Mouse (Mus musculus) frontal cortex, postnatal 36 days (tissue): ENCODE data around the gene 1700010I14Rik.

Experiments used
- DNase-seq, 2 experiments: peaks; one replicate each; pipeline ENCODE4 v3.0.0; 2022; ENCODE audit warnings: low spot score in 2 of 2

The 1700010I14Rik gene

DNA sequence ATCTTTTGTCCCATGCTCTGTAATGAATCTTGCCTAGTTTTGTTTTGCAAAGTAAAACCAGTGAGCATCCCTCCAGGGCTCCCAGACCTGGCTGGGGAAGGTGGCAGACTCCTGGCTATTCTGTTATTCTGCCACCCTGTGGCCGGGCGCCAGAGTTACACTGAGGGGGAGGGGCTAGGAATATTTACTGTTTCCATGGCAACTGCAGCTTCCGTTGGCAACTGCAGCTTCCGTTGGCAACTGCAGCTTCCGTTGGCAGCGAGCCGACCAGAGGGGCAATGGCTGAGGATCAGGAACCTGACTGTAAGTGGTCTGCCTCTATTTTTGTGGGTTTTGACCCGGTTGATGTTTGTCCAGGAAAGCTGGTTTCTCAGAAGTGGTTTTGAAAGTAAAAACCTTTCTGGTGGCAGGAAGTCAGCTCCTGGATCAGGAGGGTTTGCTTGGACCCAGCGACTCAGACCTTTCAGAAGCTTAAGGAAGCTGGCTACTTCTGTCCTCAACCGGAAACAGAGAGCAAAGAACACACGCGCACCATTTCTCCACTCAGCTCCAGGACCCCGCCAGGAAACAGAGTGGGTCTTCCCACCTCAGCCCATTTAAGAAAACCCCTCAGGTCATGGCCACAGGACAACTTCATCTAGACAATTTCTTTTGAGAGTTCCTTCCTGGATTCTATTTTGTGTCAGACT lies at the start of gene 1700010I14Rik:
1700010I14Rik (plus strand) TSS at position 215 of the 689 bp plus-strand sequence.
- peak; percentile 84 to 91 for DNase-seq

DNA sequence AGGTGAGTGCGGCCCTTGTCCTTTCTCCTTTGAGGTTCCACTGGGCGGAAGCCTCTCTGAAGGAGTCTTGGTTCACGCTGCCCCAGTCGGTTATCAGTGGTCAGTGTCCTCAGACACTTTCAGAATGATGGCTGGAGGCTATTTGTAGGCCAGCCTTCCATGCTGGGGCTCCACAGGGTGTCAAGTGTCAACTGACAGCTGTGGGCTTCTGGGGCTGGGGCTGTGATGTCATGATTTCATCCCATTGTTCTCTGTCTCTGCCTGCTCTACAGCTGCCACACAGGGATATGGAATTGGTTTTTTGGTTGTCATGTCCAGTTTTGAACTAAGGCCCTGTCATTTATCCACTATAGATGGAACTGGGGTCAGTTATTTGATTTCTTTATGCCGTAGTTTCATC lies 36.5 kb upstream of the 1700010I14Rik start:
- DNase-seq, result no peak

DNA sequence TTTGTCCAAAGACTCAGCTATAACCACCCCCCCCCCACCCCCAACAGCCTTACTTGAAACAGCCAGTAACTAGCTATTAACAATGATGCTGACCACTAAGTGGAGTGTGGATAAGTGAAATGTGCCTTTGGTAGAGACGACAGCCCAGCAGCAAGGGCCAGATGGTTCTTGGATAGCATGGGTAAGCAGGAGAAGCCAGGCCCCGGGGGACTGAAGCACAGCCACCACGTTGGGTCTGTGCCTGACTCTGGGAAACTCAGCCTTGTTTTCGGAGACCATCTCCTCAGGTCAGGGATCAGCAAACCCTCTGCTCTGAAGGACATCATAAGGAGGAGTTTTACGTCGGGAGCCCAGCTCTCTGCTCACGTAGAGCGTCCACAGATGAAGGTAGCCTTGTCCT lies 35.2 kb upstream of the 1700010I14Rik start:
- DNase-seq, result no peak

DNA sequence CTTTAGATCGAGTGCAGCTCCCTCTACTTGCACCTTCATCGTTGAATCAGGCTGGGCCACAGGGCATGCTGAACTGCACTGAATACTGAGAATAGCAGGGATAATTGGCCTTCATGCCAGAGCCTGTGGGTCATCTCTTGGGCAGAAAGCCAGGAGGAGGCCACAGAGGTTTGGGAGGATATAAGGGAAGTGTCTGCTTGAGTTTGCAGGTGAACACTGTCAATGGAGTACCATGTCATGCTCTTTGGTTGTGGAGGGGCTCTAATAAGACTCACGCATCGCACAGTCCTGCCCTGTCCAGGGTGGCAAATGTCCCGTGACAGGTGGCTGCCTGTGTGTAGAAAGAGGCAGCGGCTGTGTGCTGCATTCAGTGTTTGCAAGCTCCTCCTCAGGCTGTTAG lies 30.0 kb upstream of the 1700010I14Rik start:
- no peak for DNase-seq

DNA sequence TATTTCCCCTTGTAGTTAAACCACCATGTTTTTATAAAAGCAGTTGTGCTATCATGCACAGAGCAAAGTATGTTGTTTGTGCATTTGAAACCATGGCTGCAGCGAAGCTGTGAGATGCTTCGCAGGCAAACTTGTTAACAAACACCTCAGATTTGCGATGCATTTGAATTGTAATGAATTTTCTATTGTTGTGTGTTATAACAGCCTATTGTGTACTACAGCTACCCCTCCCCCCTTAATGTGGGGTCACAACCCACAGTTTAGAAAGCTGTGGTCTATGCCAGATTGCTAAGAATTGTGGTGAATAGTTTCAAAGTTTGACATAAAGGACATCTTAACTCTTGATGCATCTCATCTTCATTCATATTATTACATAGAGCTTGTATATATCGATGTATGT lies 27.7 kb upstream of the 1700010I14Rik start:
- no peak for DNase-seq

DNA sequence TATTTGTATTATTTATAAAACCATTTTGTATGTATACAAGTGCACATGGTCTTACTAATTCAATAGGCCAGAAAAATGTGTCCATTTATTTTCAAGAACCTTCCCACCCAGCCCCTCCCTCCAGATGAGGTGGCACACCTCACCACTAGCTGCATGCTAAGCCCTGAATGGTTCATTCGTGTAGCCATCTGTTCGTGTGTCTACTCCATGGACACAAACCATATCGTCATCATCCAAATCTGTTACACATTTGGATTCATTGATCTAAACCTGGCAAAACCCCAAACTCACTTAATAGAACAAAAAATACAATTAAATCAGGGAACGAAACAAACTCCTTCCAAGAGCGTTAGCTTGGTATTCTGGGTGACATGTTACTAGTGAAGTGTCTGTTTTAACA lies 27.0 kb upstream of the 1700010I14Rik start:
- DNase-seq, result no peak

DNA sequence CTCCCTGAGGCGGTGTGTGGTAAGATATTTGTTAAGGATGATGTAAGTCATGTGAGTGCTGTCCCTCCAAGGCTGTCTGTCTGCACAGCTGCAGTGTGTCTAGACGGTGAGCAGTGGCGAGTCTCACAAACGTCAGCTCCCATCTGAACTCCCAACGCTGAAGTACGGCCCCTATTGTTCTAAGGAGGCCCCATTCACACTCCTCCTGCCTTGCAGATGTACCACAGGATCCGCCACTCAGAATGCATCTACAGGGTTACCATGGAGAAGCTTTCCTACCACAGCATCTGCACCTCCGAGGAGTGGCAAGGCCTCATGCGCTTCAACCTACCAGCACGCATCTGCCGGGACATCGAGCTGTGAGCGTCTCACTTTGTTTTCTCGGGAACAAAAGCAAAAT lies 26.5 kb upstream of the 1700010I14Rik start:
- no peak for DNase-seq

DNA sequence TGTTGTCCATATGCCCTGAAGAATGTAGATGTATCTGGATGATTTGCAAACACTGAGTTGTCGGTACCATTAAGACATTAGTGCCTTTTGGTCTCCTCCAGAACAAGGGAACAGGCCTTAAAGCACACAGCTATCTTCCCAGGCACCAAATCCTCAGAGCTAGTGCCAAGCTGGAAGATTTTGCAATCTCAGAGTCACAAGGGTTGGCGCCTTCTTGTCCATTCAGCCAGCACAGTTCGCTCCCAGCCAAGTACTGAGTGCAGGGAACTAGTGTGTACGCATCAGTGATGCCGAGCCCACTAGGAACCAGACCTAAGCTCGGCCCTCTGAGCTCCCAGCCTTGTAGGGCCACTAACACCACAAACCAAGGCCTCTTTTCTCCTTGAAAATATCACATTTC lies 23.0 kb upstream of the 1700010I14Rik start:
- no peak for DNase-seq

DNA sequence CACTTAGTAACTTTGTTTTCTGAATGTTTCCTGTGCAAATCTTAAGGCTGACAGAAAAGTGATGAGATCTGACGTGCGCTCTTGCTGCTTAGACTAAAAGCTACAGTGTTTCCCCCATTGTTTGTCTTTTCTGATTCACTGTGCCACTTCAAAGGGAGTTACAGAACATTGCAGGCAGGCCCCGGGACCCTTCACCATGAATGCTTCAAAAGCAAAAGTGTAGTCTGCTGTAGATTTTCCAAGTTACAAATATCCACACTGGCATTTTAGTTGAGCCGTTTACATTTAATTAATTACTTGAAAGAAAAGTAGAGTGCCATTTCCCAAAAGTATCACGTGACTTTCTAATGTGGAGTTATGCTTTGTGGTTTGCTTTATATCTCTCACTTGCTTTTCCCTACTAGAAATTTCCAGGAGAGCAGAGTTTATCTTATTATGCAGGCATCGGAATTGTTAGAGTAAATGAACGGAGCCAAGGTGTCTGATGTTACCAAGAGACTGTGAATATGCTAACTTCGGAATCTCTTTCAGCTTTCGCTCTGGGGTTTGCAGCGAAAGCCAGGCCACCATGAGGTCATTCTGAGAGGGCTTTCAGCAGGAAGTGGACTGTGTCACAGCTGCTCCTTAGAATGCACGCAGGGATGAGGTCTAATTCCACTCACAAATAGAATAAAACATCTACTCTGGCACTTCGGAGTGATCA lies 15.8 kb upstream of the 1700010I14Rik start:
- DNase-seq, result no peak

DNA sequence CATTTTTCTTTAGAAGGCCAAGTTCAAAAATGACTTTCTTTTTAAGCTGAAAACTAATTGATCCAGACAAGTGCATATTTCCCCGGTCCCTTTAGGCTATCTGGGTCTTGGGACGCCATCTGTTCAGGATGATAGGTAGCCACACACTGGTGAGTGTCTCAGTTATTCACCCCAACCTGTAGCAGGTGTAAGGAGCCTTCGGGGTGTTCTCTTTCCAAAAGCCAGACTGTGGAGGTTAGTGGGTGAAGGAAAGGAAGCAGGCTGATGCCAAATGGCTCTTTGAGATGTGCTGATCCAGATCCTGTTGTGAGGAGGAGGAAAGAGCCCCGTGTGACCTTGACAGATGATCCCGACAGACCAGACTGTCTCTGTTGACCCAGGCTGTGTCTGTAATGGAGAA lies 14.8 kb upstream of the 1700010I14Rik start:
- DNase-seq, result no peak

DNA sequence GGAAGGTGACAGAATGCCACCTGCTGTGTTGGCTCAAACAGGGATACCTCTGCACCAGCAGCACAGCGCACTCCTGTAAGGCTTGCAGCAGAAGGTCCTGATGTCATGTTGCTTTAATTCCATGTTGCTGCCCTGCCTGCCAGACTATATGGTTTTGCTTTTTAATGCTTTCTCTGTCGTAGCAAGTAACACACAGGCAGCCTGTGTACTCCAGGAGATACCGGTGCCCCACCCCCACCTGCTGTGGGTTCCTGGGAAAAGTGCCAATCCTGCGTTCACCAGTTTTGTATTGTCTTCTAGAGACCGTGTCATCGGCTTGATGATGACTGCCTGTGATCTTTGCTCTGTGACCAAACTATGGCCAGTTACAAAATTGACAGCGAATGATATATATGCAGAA lies 13.7 kb upstream of the 1700010I14Rik start:
- no peak for DNase-seq

DNA sequence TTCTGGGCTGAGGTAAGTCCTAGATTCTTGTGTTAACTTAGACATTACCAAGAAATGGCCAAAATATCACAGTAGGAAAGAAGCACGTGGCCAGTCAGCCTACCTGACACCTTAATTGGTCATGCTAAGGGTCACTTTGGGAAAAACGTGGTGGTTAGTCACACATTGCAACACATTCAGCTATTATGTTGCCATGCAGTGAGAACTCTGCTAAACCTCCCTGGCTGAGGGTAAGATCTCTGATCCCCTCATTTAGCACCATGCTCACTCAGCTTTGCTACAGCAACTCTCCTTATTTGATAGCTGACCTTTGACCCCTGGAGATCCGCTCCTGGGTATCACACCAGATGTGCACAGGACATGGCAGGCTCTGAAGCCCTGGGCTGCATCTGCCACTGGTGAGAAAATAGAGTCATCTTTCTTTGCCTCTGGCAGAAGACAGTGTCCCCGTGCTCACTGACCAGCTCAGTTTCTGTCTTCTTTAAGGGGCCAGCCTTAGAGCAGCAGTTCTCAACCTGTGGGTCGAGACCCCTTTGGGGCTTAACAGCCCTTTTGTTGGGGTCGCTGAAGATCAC lies 13.2 kb upstream of the 1700010I14Rik start:
- DNase-seq, result no peak

DNA sequence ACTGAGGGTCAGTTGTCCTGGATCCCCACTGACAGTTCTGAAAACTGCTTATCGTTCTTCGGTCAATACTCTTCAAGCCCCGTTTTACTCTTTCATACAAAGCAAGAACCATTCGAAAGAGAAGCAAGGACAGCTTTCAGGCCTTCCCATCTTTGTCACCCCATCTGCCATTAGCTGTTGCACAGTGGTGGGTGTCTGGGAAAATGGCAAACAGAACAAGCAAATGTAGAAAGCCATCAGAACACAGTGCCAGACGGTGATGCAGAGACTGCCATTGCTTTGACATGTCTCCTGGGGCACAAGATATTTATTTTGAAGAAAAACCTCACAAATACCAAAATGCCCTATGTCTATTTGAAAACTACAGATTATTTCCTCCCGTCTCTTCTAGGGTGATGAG lies 11.4 kb upstream of the 1700010I14Rik start:
- no peak for DNase-seq

DNA sequence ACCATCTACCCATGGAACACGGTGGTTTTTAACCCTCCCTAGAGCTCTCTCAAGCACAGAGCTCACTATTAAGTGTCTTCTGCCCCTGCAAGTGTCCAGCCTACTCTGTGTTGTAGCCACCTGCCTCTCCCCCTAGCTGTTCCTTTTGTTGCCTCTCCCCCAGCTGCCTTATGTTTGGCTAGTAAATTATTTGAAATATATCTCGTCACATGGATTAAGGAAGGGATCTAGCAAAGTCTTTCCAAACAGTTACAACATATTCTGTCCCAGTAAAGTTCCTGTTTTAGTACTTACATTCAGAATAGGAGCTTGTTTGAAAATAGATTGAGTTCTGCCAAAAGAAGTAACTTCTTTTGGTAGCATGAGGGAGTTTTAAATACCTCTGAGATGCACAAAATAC lies 10.9 kb upstream of the 1700010I14Rik start:
- DNase-seq, result no peak

DNA sequence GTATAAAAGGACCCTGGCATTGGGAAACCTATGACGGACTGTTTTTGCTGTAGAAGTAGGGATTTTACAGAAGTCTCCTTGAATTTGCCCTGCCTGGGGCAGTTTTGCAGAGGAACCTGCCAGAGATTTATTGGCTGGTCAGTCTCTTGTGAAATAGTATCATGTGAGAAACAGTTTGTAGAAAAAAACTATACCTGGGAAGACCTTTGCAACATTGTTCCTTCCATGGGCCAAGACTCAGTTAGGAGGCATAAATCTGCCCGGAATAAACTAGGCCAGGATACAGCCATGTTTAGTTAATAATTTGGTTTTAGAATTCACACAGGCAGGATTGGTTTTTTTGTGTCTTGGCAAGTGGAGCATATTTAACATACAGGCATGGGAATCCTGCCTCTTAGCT lies 4.6 kb upstream of the 1700010I14Rik start:
- DNase-seq, result no peak

DNA sequence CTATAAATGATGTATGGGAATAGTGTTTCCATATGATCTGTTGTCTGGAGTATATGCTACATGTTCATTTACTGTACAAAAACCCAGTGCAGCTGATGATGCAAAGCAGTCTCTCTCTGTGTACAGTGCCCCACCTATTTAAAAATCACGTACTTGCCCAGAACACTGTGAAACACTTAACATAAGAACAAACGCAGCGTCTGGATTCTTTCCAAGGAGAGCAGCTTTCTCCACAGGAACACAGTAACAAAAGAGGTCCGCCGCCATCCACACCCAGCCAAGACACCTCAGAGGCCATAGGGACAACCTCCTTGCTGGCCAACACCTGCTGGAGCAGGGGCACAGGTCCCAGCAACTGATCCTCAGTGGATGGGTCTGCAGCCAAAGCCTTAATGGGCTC lies 2.4 kb upstream of the 1700010I14Rik start:
- no peak for DNase-seq

DNA sequence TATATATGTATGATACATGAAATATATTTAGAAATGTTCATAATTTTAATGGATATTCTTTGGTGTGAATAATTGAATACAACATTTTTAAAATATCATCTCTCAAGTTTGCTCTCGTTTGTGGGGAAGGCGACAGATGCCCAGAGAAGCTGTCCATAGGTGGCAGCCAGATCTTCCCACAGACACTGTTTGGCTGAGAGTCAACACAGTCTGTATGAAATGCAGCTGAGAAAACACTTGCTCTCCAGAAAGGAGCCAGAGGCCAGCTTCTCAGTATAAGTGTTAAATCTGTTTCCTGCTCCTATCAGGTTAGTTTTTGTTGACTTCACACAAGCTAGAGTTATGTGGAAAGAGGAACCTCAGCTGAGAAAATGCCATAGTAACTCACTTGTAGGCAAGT lies 1.6 kb upstream of the 1700010I14Rik start:
- DNase-seq, result peak; percentile 26 to 81

DNA sequence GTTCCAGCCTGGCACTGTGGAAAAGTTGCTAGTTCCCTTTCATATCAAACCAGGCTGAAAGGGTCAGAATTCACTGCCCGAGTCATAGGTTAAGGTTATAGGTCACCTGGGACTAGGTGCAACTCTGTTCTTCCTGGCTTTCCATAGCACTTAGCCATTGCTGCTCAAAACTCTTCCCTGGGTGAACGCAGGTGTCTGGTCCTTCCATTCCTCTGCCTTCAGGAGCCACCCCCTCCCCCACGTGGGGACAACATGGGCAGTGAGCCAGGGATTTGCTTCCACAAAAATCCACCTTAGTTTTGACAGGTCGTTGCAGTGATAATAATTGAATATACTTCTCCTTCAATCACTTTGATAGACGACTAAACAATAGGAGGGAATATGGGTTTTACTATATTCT lies 764 bp upstream of the 1700010I14Rik start:
- DNase-seq, result no peak

DNA sequence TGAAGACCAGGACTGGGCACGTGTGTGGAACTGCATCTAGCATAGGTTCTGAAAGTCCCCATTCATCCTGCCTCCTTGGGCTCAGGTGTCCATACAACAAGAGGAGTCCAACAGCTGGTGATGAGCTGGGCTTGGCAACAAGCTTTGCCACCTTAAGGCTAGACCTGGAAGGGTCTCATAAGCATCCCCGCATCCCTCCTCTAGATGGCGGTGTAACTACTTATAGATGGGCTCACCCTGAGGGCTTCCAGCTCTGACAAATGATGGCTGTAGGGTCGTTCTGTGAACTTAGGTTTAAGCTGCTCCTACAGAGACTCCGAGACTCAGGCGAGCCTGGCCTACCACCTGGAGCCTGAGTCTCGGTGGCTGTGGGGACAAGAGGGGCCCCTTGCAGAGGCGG lies 3.0 kb downstream of the 1700010I14Rik start:
- peak; percentile 26 to 46 for DNase-seq

DNA sequence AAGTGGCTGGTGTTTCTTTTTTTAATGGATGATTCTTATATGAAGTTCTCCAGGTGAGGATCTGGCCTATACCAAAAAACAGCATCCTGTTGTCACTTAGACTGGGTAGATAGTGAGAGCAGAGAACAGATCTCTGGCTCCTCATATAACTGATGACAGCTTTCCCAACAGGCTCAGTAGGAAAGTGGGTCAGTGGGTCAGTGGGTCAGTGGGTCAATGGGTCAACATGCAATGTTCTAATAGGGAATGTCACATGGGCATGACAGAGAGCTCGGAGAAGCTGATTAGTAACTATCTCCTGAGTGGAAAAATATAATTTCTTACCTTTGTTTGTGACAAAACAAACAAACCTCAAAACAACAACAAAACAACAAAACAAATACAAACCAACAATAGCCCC lies 7.2 kb downstream of the 1700010I14Rik start:
- no peak for DNase-seq

DNA sequence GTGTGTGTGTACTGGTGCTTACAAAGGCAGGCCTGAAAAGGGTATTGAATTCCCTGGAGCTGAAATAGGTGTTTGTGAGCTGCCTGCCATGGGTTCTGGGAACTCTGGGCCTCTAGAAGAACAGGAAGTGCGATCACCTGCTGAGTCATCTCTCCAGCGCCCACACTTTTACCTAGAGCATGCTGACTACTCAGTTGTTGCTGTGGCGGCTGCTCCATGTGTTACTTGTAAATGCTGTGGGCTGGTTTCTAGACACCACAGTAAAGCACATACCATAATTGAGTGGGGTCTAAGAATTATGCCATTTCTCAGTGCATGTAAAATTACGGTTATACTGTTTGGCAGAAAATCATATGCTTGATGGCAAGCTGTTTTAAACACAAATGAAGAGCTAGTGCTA lies 14.3 kb downstream of the 1700010I14Rik start:
- peak; percentile 48 to 66 for DNase-seq

DNA sequence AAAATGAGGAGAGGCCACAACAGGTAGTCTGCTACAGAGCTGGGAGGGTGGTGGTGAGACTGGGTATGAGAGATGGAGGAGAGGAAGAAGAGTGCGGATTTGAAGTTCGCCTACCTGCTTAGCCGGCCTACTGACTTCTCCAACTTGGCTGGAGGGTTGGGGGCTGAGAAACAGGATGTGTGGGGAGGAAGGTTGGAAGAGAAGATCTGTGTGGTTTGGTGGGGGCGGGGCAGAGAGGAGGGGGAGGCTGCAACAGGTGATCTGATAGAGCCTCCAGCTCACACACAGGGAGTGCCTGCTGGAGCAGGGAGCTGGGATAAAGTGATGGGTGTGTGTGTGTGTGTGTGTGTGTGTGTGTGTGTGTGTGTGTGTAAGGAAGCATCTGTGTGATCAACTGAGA lies 16.4 kb downstream of the 1700010I14Rik start:
- DNase-seq, result no peak
